Mouse (Mus musculus): ENCODE measurements around the gene Lcn12.

- TF ChIP-seq CTCF (IDR thresholded peaks at IDR 0.05) (no peak), POLR2A (IDR thresholded peaks at IDR 0.05; ENCODE audit: insufficient read depth, low read depth, low read length) (no peak)
Measured at GRCm38 (mm10) chr2:25526510-25527302, 33.0 kb upstream of the Lcn12 start.
